Mouse (Mus musculus) neutrophil, adult 59 days (primary cell): Measurements from ENCODE around the gene Dera. TPM values are rescaled to one million over a fixed set of nuclear protein-coding genes. Genes with fewer than 3 reads are reported as not detected.

Source experiments
- total RNA-seq, 2 experiments: library from RNA; stranded (reverse); gene quantifications; 1 replicate in 1 of 2; 2 replicates in 1 of 2; pipeline ENCODE4 v1.2.4; 2023

The Dera gene
- total RNA-seq: 10 to 100 TPM; 21.9 to 28.2 TPM

DNA sequence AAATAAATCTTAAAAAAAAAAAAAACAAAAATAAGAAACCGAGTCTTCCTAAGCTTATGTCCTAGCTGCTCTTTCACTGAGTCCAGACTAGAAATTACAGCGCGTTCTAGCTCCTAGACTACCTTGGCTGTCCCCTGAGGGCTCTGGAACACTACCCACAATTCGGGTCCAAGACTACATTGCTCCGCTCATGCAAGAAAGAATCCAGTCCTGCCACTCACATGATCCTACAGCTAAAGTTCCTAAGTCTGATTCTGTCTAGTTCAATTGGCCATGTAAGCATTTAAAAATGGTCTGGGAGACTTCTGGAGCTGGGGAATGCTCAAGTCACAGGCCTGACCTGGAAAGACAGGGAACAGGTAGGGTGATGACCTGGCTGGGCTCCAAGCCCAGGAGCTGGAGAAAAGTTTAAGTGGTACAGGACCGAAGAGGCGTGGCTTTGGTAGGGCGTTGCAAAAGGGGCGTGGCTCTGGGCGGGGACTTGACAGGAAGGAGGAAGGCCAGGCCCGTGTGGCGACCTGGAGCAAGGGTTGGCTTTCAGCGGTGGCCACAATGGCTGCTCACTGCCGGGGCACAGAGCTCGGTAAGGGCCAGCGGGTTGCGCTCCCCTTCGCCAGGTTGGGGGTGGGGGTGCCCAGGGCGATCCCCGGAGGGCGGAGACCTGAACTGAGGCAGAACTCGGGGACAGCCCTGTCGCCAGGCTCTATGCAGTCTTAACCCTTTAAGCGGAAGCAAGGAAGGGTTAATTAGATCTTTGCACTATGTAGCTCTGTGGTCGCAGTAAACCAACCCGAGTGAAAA, at the start of gene Dera:
TSS of gene Dera (plus strand) at position 491 of the 801 bp plus-strand sequence.

DNA sequence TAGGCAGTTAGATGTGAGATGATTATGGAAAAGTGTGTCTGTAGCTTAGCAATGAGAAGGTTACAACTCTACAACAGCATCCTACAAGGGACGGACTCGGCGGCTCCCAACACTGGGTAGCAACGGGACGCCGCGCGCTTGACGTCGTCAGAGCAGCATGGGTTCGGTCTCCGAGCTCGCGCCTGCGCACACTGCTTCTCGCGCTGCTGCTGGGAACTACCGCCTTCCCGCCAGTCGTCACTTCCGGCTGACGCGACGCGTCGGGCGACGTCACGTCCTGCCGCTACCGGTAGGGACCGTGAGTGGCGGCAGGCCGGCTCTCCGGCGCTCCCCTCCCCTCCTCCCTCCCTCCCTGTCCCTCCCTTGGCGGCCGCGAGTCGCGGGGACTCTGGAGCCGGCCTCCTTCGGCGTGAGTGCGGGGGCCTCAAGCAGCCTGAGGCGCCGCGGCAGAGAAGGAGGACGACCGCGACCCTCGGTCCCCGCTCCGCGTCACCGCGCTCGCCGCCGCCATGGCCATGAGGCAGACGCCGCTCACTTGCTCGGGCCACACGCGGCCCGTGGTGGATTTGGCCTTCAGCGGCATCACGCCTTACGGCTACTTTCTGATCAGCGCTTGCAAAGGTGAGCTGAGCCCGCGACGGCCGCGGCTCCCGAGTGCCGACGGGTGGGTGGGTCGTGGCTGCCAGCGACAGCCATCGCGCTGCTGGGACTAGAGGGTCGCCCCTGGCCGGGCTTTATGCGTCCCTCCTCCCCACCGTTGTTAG, 19.3 kb upstream of the Dera start, which contains the start of gene Strap:
TSS of gene Strap (plus strand) at position 233 of the 764 bp plus-strand sequence.

Other genes starting within 250 kb of the Dera start
- gene Eps8, start 99.7 kb upstream of the Dera start, total RNA-seq: 1 to 10 TPM; 3.7 to 6.7 TPM
- 10 to 100 TPM; 58.4 to 79.9 TPM for gene Strap, start 19.5 kb upstream of the Dera start, total RNA-seq